ENCODE assay signal across 16 mouse cellular contexts in the genomic region with DNA sequence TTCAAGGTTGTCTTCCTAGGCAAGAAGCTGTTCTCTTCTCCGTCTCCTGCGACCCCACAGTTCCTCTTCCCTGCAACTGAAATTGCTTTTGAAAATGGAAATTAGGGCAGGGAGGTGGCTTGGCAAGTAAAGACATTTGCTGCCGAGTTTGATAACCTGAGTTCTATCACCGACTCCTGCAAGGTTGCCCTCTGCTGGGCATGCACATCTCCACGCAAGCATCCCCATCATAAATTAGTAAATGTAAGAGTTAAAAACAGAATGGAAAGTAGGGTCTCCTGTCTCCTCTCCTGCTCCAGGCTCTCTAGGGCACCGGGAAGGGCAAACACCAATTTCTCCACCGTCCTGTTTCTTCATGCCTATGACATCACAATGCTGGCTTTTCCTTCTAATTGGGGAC. TPM values are rescaled to one million over a fixed set of nuclear protein-coding genes. Genes with fewer than 3 reads are reported as not detected.
DNase-seq lines count a peak whose midpoint lies in the region; ATAC-seq and TF ChIP-seq lines count a peak whose summit lies in the region.
"Had no signal": no experiment of that assay in that cellular context is flagged by ENCODE, and none has a peak within 500 bp of the region (broad histone marks: within the 10 kb centered on the region; RNA-seq: fewer than 3 reads in every experiment).

No protein-coding gene starts in this region.

- peak; percentile 11 for DNase-seq in adrenal gland, adult 2 months
- no peak for DNase-seq in adrenal gland, postnatal 4 days (ENCODE audit: low spot score in 2 of 2)
- DNase-seq in left cerebral cortex, adult 2 months (ENCODE audit: extremely low spot score in 1 of 2, low spot score in 2 of 2), result no peak
- DNase-seq in left cerebral cortex, adult 11 months (ENCODE audit: low spot score), result no peak
- peak; percentile 34 to 48 for DNase-seq in thymus, postnatal 36 days
- DNase-seq in gastrocnemius, adult 8-10 months (ENCODE audit: low spot score in 2 of 2), result no peak
- DNase-seq: kidney, adult 18-20 months; kidney, postnatal 4 days; lung, adult 2 months; lung, postnatal 4 days had no signal

- TF ChIP-seq CTCF in left cerebral cortex, adult 2 months (IDR thresholded peaks at IDR 0.05), result peak; percentile 26
- 0 out of 2 replicates have a peak, but pooled peaks have one; percentile 9 for TF ChIP-seq CTCF in cortical plate, adult 2 months (IDR thresholded peaks at IDR 0.05; ENCODE audit: extremely low read depth, insufficient read depth, low read length)

- intact Hi-C loops in left cerebral cortex, adult 2 months (cut with DNase I), result no loop called here

- peaks cover 3% of the 10 kb centered on the region for H3K4me1 ChIP-seq in cortical plate, adult 2 months (ENCODE audit: control insufficient read depth, insufficient read depth, low read length)

- no peak overlapping the region for H3K4me3 ChIP-seq in left cerebral cortex, adult 2 months
- no peak overlapping the region for H3K4me3 ChIP-seq in cortical plate, adult 2 months (ENCODE audit: insufficient read depth, low read length)
- H3K4me3 ChIP-seq: embryonic facial prominence, embryonic 13.5 days; heart, embryonic 15.5 days; hindbrain, embryonic 13.5 days; limb, embryonic 15.5 days had no signal

- H3K27ac ChIP-seq in left cerebral cortex, adult 2 months, result no peak overlapping the region; the same call in 1 of the 2 replicates
- H3K27ac ChIP-seq in cortical plate, adult 2 months (ENCODE audit: insufficient read depth, low read length), result no peak overlapping the region
- H3K27ac ChIP-seq: embryonic facial prominence, embryonic 13.5 days; heart, embryonic 15.5 days; hindbrain, embryonic 13.5 days; limb, embryonic 15.5 days had no signal

- no peak for TF ChIP-seq POLR2A in cortical plate, adult 2 months (IDR thresholded peaks at IDR 0.05; ENCODE audit: extremely low read depth, insufficient read depth, low read length)

- ATAC-seq in monocyte, adult 5-6 weeks (replicated peaks; ENCODE audit: insufficient number of reproducible peaks, low FRiP score, low TSS enrichment, poor library complexity, severe bottlenecking), result no peak

RNA-seq across cellular contexts. Expression of gene Chchd5, which starts 2.7 kb away (rescaled TPM):
- total RNA-seq in adrenal gland, adult 2 months (2021), result 10 to 100 TPM; 22.5 to 27.3 TPM
- 84.8 and 107 TPM in 2 replicates for polyA plus RNA-seq in adrenal gland, adult 2 months (2012; rRNA removed)
- 10 to 100 TPM; 26.8 to 28.5 TPM for total RNA-seq in adrenal gland, postnatal 4 days (2021)
- 10 to 100 TPM; 10.2 to 12.2 TPM for total RNA-seq in left cerebral cortex, adult 2 months (2021)
- 16.0 and 17.4 TPM in 2 replicates for polyA plus RNA-seq in cortical plate, adult 2 months (2012; rRNA removed)
- total RNA-seq in gastrocnemius, adult 8-10 months (2022), result 10 to 100 TPM in 2 of 4 experiments, 1 to 10 TPM in 2; 8.5 to 11.0 (median 9.5) TPM
- total RNA-seq in monocyte, adult 5-6 weeks (2017), result 1.4 to 12.5 TPM (median 5.5 TPM) in 3 replicates

RNA-seq across cellular contexts. Expression of gene Polr1b, which starts 31.4 kb away (rescaled TPM):
- total RNA-seq in adrenal gland, adult 2 months (2021), result 10 to 100 TPM; 15.1 to 19.0 TPM
- polyA plus RNA-seq in adrenal gland, adult 2 months (2012; rRNA removed), result 15.9 and 16.7 TPM in 2 replicates
- total RNA-seq in adrenal gland, postnatal 4 days (2021), result 10 to 100 TPM; 24.3 to 29.1 TPM
- total RNA-seq in left cerebral cortex, adult 2 months (2021), result 10 to 100 TPM; 23.5 to 27.7 TPM
- polyA plus RNA-seq in cortical plate, adult 2 months (2012; rRNA removed), result 27.8 and 32.1 TPM in 2 replicates
- total RNA-seq in gastrocnemius, adult 8-10 months (2022), result 10 to 100 TPM; 10.9 to 13.7 (median 11.3) TPM
- total RNA-seq in monocyte, adult 5-6 weeks (2017), result 6.4 to 20.7 TPM (median 13.2 TPM) in 3 replicates

Comparison
In these comparisons a context has a peak if more than half of its experiments do, and no peak if none do; other contexts are left out.
1. DNase-seq: peak in adrenal gland, adult 2 months (single experiment) and thymus, postnatal 36 days (2 of 2); none in adrenal gland, postnatal 4 days (0 of 2), left cerebral cortex, adult 2 months (0 of 2), left cerebral cortex, adult 11 months (single experiment) and gastrocnemius, adult 8-10 months (0 of 2).